Mouse (Mus musculus): ENCODE data around the gene Ippk.

GRCm38 (mm10) chr13:49470319-49470718 lies 49.3 kb downstream of the Ippk start:
- TF ChIP-seq POLR2A (IDR thresholded peaks at IDR 0.05; ENCODE audit: insufficient read length, low read depth) (no peak), TCF12 (IDR thresholded peaks at IDR 0.05; ENCODE audit: insufficient read depth, poor library complexity, severe bottlenecking) (no peak)

All from myocyte (in vitro differentiated cells).